Mouse (Mus musculus) embryonic facial prominence, embryonic 10.5 days (tissue): ENCODE results near the gene Ppid. TPM values are rescaled to one million over a fixed set of nuclear protein-coding genes. Genes with fewer than 3 reads are reported as not detected.
"Not testable (repeated sequence)": the region's sequence is repeated elsewhere in the genome, so short reads cannot be mapped to it uniquely, and the experiment has no call there.

Source experiments
- DNase-seq: peaks from one replicate; pipeline ENCODE4 v3.0.0-alpha.2; 2017; ENCODE audit warnings: low spot score
- H3K27ac ChIP-seq: fragments of 300-500 bp; sonication (generic); replicated peaks from 2 replicates; pipeline ENCODE4 v1.5.1; 2016; ENCODE audit warnings: mild to moderate bottlenecking
- H3K27me3 ChIP-seq: fragments of 300-500 bp; sonication (generic); replicated peaks from 2 replicates; pipeline ENCODE4 v1.6.1; 2016; ENCODE audit warnings: low read depth, mild to moderate bottlenecking; ENCODE audit not compliant: poor library complexity, severe bottlenecking
- H3K36me3 ChIP-seq: fragments of 300-500 bp; sonication (generic); replicated peaks from 2 replicates; pipeline ENCODE4 v1.6.1; 2016; ENCODE audit warnings: mild to moderate bottlenecking, moderate library complexity
- H3K4me1 ChIP-seq: fragments of 300-500 bp; sonication (generic); 2 replicates; pipeline ENCODE4 v1.6.1; 2016
- H3K4me3 ChIP-seq: fragments of 300-500 bp; sonication (generic); 2 replicates; pipeline ENCODE4 v1.5.1; 2016; ENCODE audit warnings: mild to moderate bottlenecking, moderate library complexity
- H3K9me3 ChIP-seq: fragments of 300-500 bp; sonication (generic); 2 replicates; pipeline ENCODE4 v1.6.1; 2016; ENCODE audit warnings: mild to moderate bottlenecking
- WGBS: fragments of 180-500 bp; shearing (Covaris S2); methylation state at CpG from one replicate; pipeline ENCODE4 v1.1.7; 2016; 5-methylcytosine and 5-hydroxymethylcytosine counted together
- polyA plus RNA-seq: library from polyadenylated mRNA; unstranded; fragments of >200 nt; fragmentation: Nextera tagmentation; extraction: Ambion mirVana; gene quantifications from 2 replicates; pipeline ENCODE4 v1.2.1, GENCODE M21; 2016

Gene Ppid
- polyA plus RNA-seq, 1 experiment from 2014 or later: 228 TPM

GRCm38 (mm10) chr3:79561784-79562715, 29.1 kb upstream of the Ppid start:
- Histone ChIP-seq H3K36me3 (no peaks in the 10 kb centered on the region), H3K4me3 (no peak overlapping the region), H3K9me3 (no peaks in the 10 kb centered on the region), H3K4me1 (peaks cover 9% of the 10 kb centered on the region), H3K27ac (no peak overlapping the region), H3K27me3 (no peaks in the 10 kb centered on the region)
- no peak for DNase-seq
- WGBS: 92% methylated on average over 10 of the region's 10 CpGs

- Histone ChIP-seq H3K9me3 (no peaks in the 10 kb centered on the region), H3K36me3 (no peaks in the 10 kb centered on the region), H3K4me3 (no peak overlapping the region), H3K27ac (no peak overlapping the region), H3K27me3 (no peaks in the 10 kb centered on the region), H3K4me1 (peaks cover 13% of the 10 kb centered on the region)
- WGBS: 78% methylated on average over 2 of the region's 2 CpGs
- no peak for DNase-seq
Observed at GRCm38 (mm10) chr3:79563511-79563910, 27.6 kb upstream of the Ppid start.

GRCm38 (mm10) chr3:79564875-79565606, 26.1 kb upstream of the Ppid start:
- Histone ChIP-seq H3K27ac (no peak overlapping the region), H3K4me1 (peaks cover 13% of the 10 kb centered on the region), H3K4me3 (no peak overlapping the region), H3K36me3 (no peaks in the 10 kb centered on the region), H3K27me3 (no peaks in the 10 kb centered on the region), H3K9me3 (no peaks in the 10 kb centered on the region)
- 80% methylated on average over 10 of the region's 10 CpGs for WGBS
- DNase-seq: no peak

- Histone ChIP-seq H3K27ac (peak overlapping the region; percentile 90), H3K27me3 (no peaks in the 10 kb centered on the region), H3K4me1 (peaks cover 13% of the 10 kb centered on the region), H3K4me3 (peak overlapping the region; percentile 86), H3K36me3 (no peaks in the 10 kb centered on the region), H3K9me3 (no peaks in the 10 kb centered on the region)
- no peak for DNase-seq
- WGBS: 3% methylated on average over 60 of the region's 60 CpGs
Observed at GRCm38 (mm10) chr3:79566716-79567691, 24.1 kb upstream of the Ppid start.

GRCm38 (mm10) chr3:79567703-79568362, 23.3 kb upstream of the Ppid start, which contains the start of gene Fnip2:
Fnip2 (minus strand) TSS chr3:79567796.
- 2% methylated on average over 55 of the region's 55 CpGs for WGBS
- H3K4me1 ChIP-seq: peaks cover 13% of the 10 kb centered on the region
- peak within 1 kb of the TSS; percentile 86 for H3K4me3 ChIP-seq
- H3K27ac ChIP-seq: peak within 1 kb of the TSS; percentile 90
- no peaks in the 10 kb centered on the region for H3K27me3 ChIP-seq
- no peaks in the 10 kb centered on the region for H3K36me3 ChIP-seq
- DNase-seq: peak; percentile 97
- H3K9me3 ChIP-seq: no peaks in the 10 kb centered on the region

- no peak for DNase-seq
- 90% methylated on average over 16 of the region's 16 CpGs for WGBS
- no peaks in the 10 kb centered on the region for H3K27me3 ChIP-seq
- H3K9me3 ChIP-seq: no peaks in the 10 kb centered on the region
- no peaks in the 10 kb centered on the region for H3K36me3 ChIP-seq
- peaks cover 13% of the 10 kb centered on the region for H3K4me1 ChIP-seq
- no peak overlapping the region for H3K27ac ChIP-seq
- H3K4me3 ChIP-seq: peak overlapping the region; percentile 86; the same call in 1 of the 2 replicates
Observed at GRCm38 (mm10) chr3:79568629-79569350, 22.4 kb upstream of the Ppid start.

GRCm38 (mm10) chr3:79569351-79569681, 21.8 kb upstream of the Ppid start:
- 86% methylated on average over 3 of the region's 3 CpGs for WGBS

GRCm38 (mm10) chr3:79572399-79572798, 18.7 kb upstream of the Ppid start:
- Histone ChIP-seq H3K4me3 (no peak overlapping the region), H3K4me1 (peaks cover 18% of the 10 kb centered on the region), H3K9me3 (no peaks in the 10 kb centered on the region), H3K27ac (no peak overlapping the region), H3K36me3 (no peaks in the 10 kb centered on the region), H3K27me3 (no peaks in the 10 kb centered on the region)
- DNase-seq: no peak
- 67% methylated on average over 3 of the region's 3 CpGs for WGBS

More at GRCm38 (mm10) chr3:79569351-79569681, 21.8 kb upstream of the Ppid start:
- Histone ChIP-seq H3K36me3 (no peaks in the 10 kb centered on the region), H3K27me3 (no peaks in the 10 kb centered on the region), H3K9me3 (no peaks in the 10 kb centered on the region), H3K4me1 (peaks cover 13% of the 10 kb centered on the region), H3K4me3 (no peak overlapping the region), H3K27ac (no peak overlapping the region)
- no peak for DNase-seq

GRCm38 (mm10) chr3:79573376-79573775, 17.8 kb upstream of the Ppid start:
- H3K27me3 ChIP-seq, H3K4me3 ChIP-seq, DNase-seq, H3K27ac ChIP-seq, H3K9me3 ChIP-seq, H3K36me3 ChIP-seq: not testable (repeated sequence)
- H3K4me1 ChIP-seq: peaks cover 16% of the 10 kb centered on the region
- WGBS: 91% methylated on average over 5 of the region's 5 CpGs

- WGBS: 79% methylated on average over 3 of the region's 3 CpGs
- H3K9me3 ChIP-seq: no peaks in the 10 kb centered on the region
Observed at GRCm38 (mm10) chr3:79574336-79574735, 16.8 kb upstream of the Ppid start.

More at GRCm38 (mm10) chr3:79574336-79574735, 16.8 kb upstream of the Ppid start:
- H3K27ac ChIP-seq: no peak overlapping the region
- no peaks in the 10 kb centered on the region for H3K27me3 ChIP-seq
- no peaks in the 10 kb centered on the region for H3K36me3 ChIP-seq
- peaks cover 15% of the 10 kb centered on the region for H3K4me1 ChIP-seq
- no peak overlapping the region for H3K4me3 ChIP-seq
- DNase-seq: no peak
